Mouse (Mus musculus) brown adipose tissue, adult 24 weeks (tissue): ENCODE results near the gene Rxrb. TPM values are rescaled to one million over a fixed set of nuclear protein-coding genes. Genes with fewer than 3 reads are reported as not detected.

Source experiments
- H3K27ac ChIP-seq: fragments of 200-500 bp; replicated peaks from 2 replicates; pipeline ENCODE4 v1.5.1; 2012; ENCODE audit warnings: low read depth, mild to moderate bottlenecking, low read length
- H3K4me1 ChIP-seq: fragments of 200-500 bp; 2 replicates; pipeline ENCODE4 v1.6.1; 2012; ENCODE audit warnings: low read length, mixed read lengths; ENCODE audit not compliant: control insufficient read depth, insufficient read depth, insufficient read length
- H3K4me3 ChIP-seq: fragments of 200-500 bp; 2 replicates; pipeline ENCODE4 v1.5.1; 2012; ENCODE audit warnings: low read depth, mild to moderate bottlenecking, low read length, moderate library complexity; ENCODE audit not compliant: insufficient read depth
- polyA plus RNA-seq: library from polyadenylated mRNA; stranded (reverse); fragments of >200 nt; gene quantifications from 2 replicates; pipeline ENCODE4 v1.2.4, GENCODE M21; 2012; ENCODE audit not compliant: missing spikeins, insufficient read depth, insufficient read length

Gene Rxrb
- polyA plus RNA-seq, 1 experiment = 23.6 TPM

GRCm38 (mm10) chr17:34057224-34057623 lies 25.6 kb downstream of the Rxrb start:
- H3K4me3 ChIP-seq = no peak overlapping the region
- H3K4me1 ChIP-seq = no peaks in the 10 kb centered on the region
- H3K27ac ChIP-seq = no peak overlapping the region

GRCm38 (mm10) chr17:34068864-34069263 lies 37.3 kb downstream of the Rxrb start:
- Histone ChIP-seq H3K4me3 (no peak overlapping the region), H3K4me1 (no peaks in the 10 kb centered on the region)

GRCm38 (mm10) chr17:34072091-34072490 lies 40.5 kb downstream of the Rxrb start:
- Histone ChIP-seq H3K4me3 (no peak overlapping the region), H3K27ac (no peak overlapping the region), H3K4me1 (no peaks in the 10 kb centered on the region)

More at GRCm38 (mm10) chr17:34068864-34069263, 37.3 kb downstream of the Rxrb start:
- H3K27ac ChIP-seq = no peak overlapping the region

- Histone ChIP-seq H3K4me1 (no peaks in the 10 kb centered on the region), H3K27ac (no peak overlapping the region), H3K4me3 (no peak overlapping the region)
Measured at GRCm38 (mm10) chr17:34075271-34075670, 43.7 kb downstream of the Rxrb start.

- Histone ChIP-seq H3K4me1 (no peaks in the 10 kb centered on the region), H3K27ac (no peak overlapping the region), H3K4me3 (no peak overlapping the region)
Measured at GRCm38 (mm10) chr17:34077549-34077948, 45.9 kb downstream of the Rxrb start.

- H3K27ac ChIP-seq = no peak overlapping the region
- H3K4me1 ChIP-seq = no peaks in the 10 kb centered on the region
- H3K4me3 ChIP-seq = no peak overlapping the region
Measured at GRCm38 (mm10) chr17:34078148-34078547, 46.5 kb downstream of the Rxrb start.

- Histone ChIP-seq H3K4me1 (no peaks in the 10 kb centered on the region), H3K27ac (no peak overlapping the region), H3K4me3 (no peak overlapping the region)
Measured at GRCm38 (mm10) chr17:34079002-34079401, 47.4 kb downstream of the Rxrb start.

GRCm38 (mm10) chr17:34079621-34080020 lies 48.0 kb downstream of the Rxrb start:
- H3K27ac ChIP-seq = no peak overlapping the region

GRCm38 (mm10) chr17:34083104-34083503 lies 51.5 kb downstream of the Rxrb start:
- no peak overlapping the region for H3K4me3 ChIP-seq
- no peak overlapping the region for H3K27ac ChIP-seq
- no peaks in the 10 kb centered on the region for H3K4me1 ChIP-seq

More at GRCm38 (mm10) chr17:34079621-34080020, 48.0 kb downstream of the Rxrb start:
- no peak overlapping the region for H3K4me3 ChIP-seq
- H3K4me1 ChIP-seq = no peaks in the 10 kb centered on the region

- no peaks in the 10 kb centered on the region for H3K4me1 ChIP-seq
- no peak overlapping the region for H3K27ac ChIP-seq
- no peak overlapping the region for H3K4me3 ChIP-seq
Measured at GRCm38 (mm10) chr17:34087386-34087785, 55.8 kb downstream of the Rxrb start.

Other genes with a start within 250 kb of the Rxrb start
- 243 and 355 TPM in 2 replicates for gene Angptl4, start 250.0 kb upstream of the Rxrb start, polyA plus RNA-seq
- 16.2 and 37.3 TPM in 2 replicates for gene Kank3, start 221.3 kb upstream of the Rxrb start, polyA plus RNA-seq
- 587 and 667 TPM in 2 replicates for gene Rps28, start 207.2 kb upstream of the Rxrb start, polyA plus RNA-seq
- gene Ndufa7, start 207.2 kb upstream of the Rxrb start, polyA plus RNA-seq = 1,002 and 1,055 TPM in 2 replicates
- gene Cd320, start 188.7 kb upstream of the Rxrb start, polyA plus RNA-seq = 21.6 and 25.3 TPM in 2 replicates
- not detected in 2 replicates for gene Gm7029, start 158.0 kb upstream of the Rxrb start, polyA plus RNA-seq
- gene Kifc1, start 141.2 kb upstream of the Rxrb start, polyA plus RNA-seq = not detected in 2 replicates
- not detected in 2 replicates for gene Platr17, start 126.7 kb upstream of the Rxrb start, polyA plus RNA-seq
- 13.6 and 26.9 TPM in 2 replicates for gene Daxx, start 122.4 kb upstream of the Rxrb start, polyA plus RNA-seq
- 75.7 and 99.3 TPM in 2 replicates for gene Tapbp, start 115.9 kb upstream of the Rxrb start, polyA plus RNA-seq
- 9.5 and 11.1 TPM in 2 replicates for gene Zbtb22, start 115.9 kb upstream of the Rxrb start, polyA plus RNA-seq
- 16.4 and 20.2 TPM in 2 replicates for gene Rgl2, start 102.3 kb upstream of the Rxrb start, polyA plus RNA-seq
- gene Pfdn6, start 91.5 kb upstream of the Rxrb start, polyA plus RNA-seq = 83.2 and 131 TPM in 2 replicates
- 6.6 and 10.1 TPM in 2 replicates for gene Wdr46, start 91.2 kb upstream of the Rxrb start, polyA plus RNA-seq
- gene B3galt4, start 80.3 kb upstream of the Rxrb start, polyA plus RNA-seq = 2.2 and 2.4 TPM in 2 replicates
- gene Vps52, start 76.0 kb upstream of the Rxrb start, polyA plus RNA-seq = 23.9 and 29.3 TPM in 2 replicates
- gene Rps18, start 75.8 kb upstream of the Rxrb start, polyA plus RNA-seq = 635 and 763 TPM in 2 replicates
- gene H2-K1, start 31.5 kb upstream of the Rxrb start, polyA plus RNA-seq = 394 and 673 TPM in 2 replicates
- 10.2 and 10.3 TPM in 2 replicates for gene Ring1, start 7.1 kb upstream of the Rxrb start, polyA plus RNA-seq
- gene H2-Ke6, start 3.8 kb upstream of the Rxrb start, polyA plus RNA-seq = 214 and 236 TPM in 2 replicates
- gene Slc39a7, start 130 bp upstream of the Rxrb start, polyA plus RNA-seq = 40.0 and 44.7 TPM in 2 replicates
- 0.38 and 1.0 TPM in 2 replicates for gene Col11a2, start 7.6 kb downstream of the Rxrb start, polyA plus RNA-seq
- gene H2-Oa, start 60.5 kb downstream of the Rxrb start, polyA plus RNA-seq = not detected in 2 replicates
- 6.9 and 10.5 TPM in 2 replicates for gene H2-DMa, start 87.7 kb downstream of the Rxrb start, polyA plus RNA-seq
- 82.7 and 86.3 TPM in 2 replicates for gene Brd2, start 90.8 kb downstream of the Rxrb start, polyA plus RNA-seq
- gene H2-DMb2, start 111.5 kb downstream of the Rxrb start, polyA plus RNA-seq = not detected in 2 replicates
- 11.1 and 14.7 TPM in 2 replicates for gene H2-DMb1, start 121.3 kb downstream of the Rxrb start, polyA plus RNA-seq
- 5.5 and 6.9 TPM in 2 replicates for gene Tap1, start 155.7 kb downstream of the Rxrb start, polyA plus RNA-seq
- 17.4 and 34.6 TPM in 2 replicates for gene Psmb9, start 156.0 kb downstream of the Rxrb start, polyA plus RNA-seq
- gene Psmb8, start 165.9 kb downstream of the Rxrb start, polyA plus RNA-seq = 20.2 and 21.9 TPM in 2 replicates
- gene Tap2, start 171.7 kb downstream of the Rxrb start, polyA plus RNA-seq = 23.5 and 27.7 TPM in 2 replicates
- gene H2-Ob, start 207.1 kb downstream of the Rxrb start, polyA plus RNA-seq = 0.55 and 2.1 TPM in 2 replicates
- gene H2-Ab1, start 225.9 kb downstream of the Rxrb start, polyA plus RNA-seq = 71.7 and 90.6 TPM in 2 replicates